Mouse (Mus musculus) ES-E14 (cell line): ENCODE results near the gene Ralb.

Source experiments
- CHD2 ChIP-seq: IDR thresholded peaks from 2 replicates; pipeline ENCODE4 v1.6.1; 2014; ENCODE audit warnings: mild to moderate bottlenecking, low read depth, low read length, inconsistent platforms
- HCFC1 ChIP-seq: IDR thresholded peaks from 2 replicates; pipeline ENCODE4 v1.6.1; 2012; ENCODE audit warnings: low read length, inconsistent platforms, borderline replicate concordance; ENCODE audit not compliant: insufficient read depth
- MAFK ChIP-seq: IDR thresholded peaks from 2 replicates; pipeline ENCODE4 v1.6.1; 2014; ENCODE audit warnings: mild to moderate bottlenecking, low read depth, low read length, inconsistent platforms; ENCODE audit not compliant: insufficient read depth
- ZC3H11A ChIP-seq: IDR thresholded peaks from 2 replicates; pipeline ENCODE4 v1.6.1; 2012; ENCODE audit warnings: low read depth, mild to moderate bottlenecking, inconsistent platforms, low read length, borderline replicate concordance
- ZNF384 ChIP-seq: IDR thresholded peaks from 2 replicates; pipeline ENCODE4 v1.6.1; 2012; ENCODE audit warnings: low read depth, low read length, inconsistent platforms

- TF ChIP-seq CHD2 (no peak), MAFK (no peak), ZNF384 (no peak), HCFC1 (no peak), ZC3H11A (no peak)
These were observed 5.1 kb downstream of the Ralb start for GRCm38 (mm10) chr1:119499456-119499855.
